Mouse (Mus musculus): ENCODE results near the gene 1300017J02Rik. TPM values are rescaled to one million over a fixed set of nuclear protein-coding genes. Genes with fewer than 3 reads are reported as not detected.
A peak's percentile ranks its signal among the peaks of the same experiment; 100 is the strongest.

1300017J02Rik gene
- polyA plus RNA-seq, 1 experiment from 2014 or later, result 3.4 TPM

DNA sequence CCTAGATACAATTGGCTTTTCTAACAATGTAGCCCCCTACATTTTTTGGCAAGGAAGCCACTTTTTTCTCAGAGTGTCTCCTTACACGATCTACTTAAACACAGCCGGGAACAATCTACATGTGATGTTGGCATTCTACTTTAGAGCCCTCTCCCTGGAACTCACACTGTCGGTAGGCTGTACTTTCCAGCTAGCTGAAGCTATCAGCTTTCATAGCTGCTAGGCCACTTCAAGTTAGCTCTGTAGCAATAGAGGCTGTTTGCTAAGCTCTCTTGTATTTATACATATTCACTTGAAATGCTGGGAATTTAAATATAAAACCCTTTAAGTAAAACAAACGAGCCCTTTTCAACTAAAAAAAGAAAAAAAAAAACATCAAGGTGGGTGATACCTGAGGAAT, 2.6 kb downstream of the 1300017J02Rik start:
- H3K9ac ChIP-seq, result no peak overlapping the region
- 81% methylated on average over 4 of the region's 4 CpGs for WGBS
- ATAC-seq (ENCODE audit: low FRiP score), result no peak
- H3K4me1 ChIP-seq, result peaks cover 13% of the 10 kb centered on the region
- no peak overlapping the region for H3K4me2 ChIP-seq (replicated peaks)
- no peak overlapping the region for H3K27ac ChIP-seq
- H3K36me3 ChIP-seq, result no peaks in the 10 kb centered on the region
- no peaks in the 10 kb centered on the region for H3K27me3 ChIP-seq
- no peak overlapping the region for H3K4me3 ChIP-seq
- no peaks in the 10 kb centered on the region for H3K9me3 ChIP-seq (replicated peaks)

- no peaks in the 10 kb centered on the region for H3K9me3 ChIP-seq (replicated peaks)
- no peak for ATAC-seq (ENCODE audit: low FRiP score)
- H3K36me3 ChIP-seq, result no peaks in the 10 kb centered on the region
- no peaks in the 10 kb centered on the region for H3K27me3 ChIP-seq
- no peak overlapping the region for H3K4me3 ChIP-seq
- no peak overlapping the region for H3K9ac ChIP-seq
- no peak overlapping the region for H3K27ac ChIP-seq
- no peak overlapping the region for H3K4me2 ChIP-seq (replicated peaks)
- WGBS, result 93% methylated on average over 8 of the region's 8 CpGs
- peaks cover 4% of the 10 kb centered on the region for H3K4me1 ChIP-seq
Observed at GRCm38 (mm10) chr9:103301086-103301485, 3.8 kb downstream of the 1300017J02Rik start.

- Histone ChIP-seq H3K27ac (no peak overlapping the region), H3K4me1 (no peaks in the 10 kb centered on the region), H3K4me2 (replicated peaks) (no peak overlapping the region), H3K9me3 (replicated peaks) (no peaks in the 10 kb centered on the region), H3K4me3 (no peak overlapping the region), H3K9ac (no peak overlapping the region), H3K27me3 (no peaks in the 10 kb centered on the region), H3K36me3 (no peaks in the 10 kb centered on the region)
- ATAC-seq (ENCODE audit: low FRiP score), result no peak
- 94% methylated on average over 2 of the region's 2 CpGs for WGBS
Observed at GRCm38 (mm10) chr9:103294507-103294906, 10.4 kb downstream of the 1300017J02Rik start.

DNA sequence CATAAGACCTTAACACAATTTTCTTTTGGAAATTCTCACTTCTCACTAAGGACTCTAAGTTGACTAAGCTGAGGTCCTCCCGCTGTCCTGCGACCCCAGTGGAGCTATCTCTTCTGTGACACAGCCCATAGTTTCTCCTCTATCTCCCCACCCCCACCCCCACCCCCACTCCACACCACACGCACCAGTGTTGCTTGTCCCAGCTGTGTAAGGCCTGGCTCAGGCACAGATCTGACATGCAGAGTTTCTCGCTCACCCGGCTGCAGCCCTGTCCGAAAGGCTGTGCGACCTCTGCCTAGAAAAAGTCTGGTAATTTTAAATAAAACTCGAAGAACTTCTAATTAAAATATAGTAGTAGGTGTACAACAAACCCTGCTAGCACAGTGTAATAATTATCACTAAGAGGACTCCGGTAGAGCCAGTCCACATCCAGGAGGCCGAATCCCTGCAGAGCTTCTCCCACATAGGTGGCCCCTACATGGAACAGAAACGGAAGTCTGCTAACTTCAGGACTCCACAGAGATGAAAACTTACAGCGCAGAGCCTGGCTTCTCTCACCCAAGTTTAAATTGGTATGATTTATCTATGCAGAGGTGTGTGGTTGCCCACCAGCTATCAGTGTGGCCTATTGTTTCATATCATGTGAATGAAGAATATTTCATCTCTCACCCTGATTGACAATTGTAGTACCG, 16.2 kb downstream of the 1300017J02Rik start:
- Histone ChIP-seq H3K4me2 (replicated peaks) (no peak overlapping the region), H3K27me3 (no peaks in the 10 kb centered on the region), H3K27ac (no peak overlapping the region), H3K9ac (no peak overlapping the region), H3K4me3 (no peak overlapping the region), H3K36me3 (no peaks in the 10 kb centered on the region), H3K9me3 (replicated peaks) (no peaks in the 10 kb centered on the region), H3K4me1 (no peaks in the 10 kb centered on the region)
- WGBS, result 88% methylated on average over 13 of the region's 13 CpGs
- ATAC-seq (ENCODE audit: low FRiP score), result no peak

- 89% methylated on average over 19 of the region's 19 CpGs for WGBS
- H3K27ac ChIP-seq, result no peak overlapping the region
- no peaks in the 10 kb centered on the region for H3K27me3 ChIP-seq
- no peak overlapping the region for H3K9ac ChIP-seq
- no peaks in the 10 kb centered on the region for H3K9me3 ChIP-seq (replicated peaks)
- no peak for ATAC-seq (ENCODE audit: low FRiP score)
- no peaks in the 10 kb centered on the region for H3K36me3 ChIP-seq
- no peak overlapping the region for H3K4me2 ChIP-seq (replicated peaks)
- H3K4me1 ChIP-seq, result no peaks in the 10 kb centered on the region
- no peak overlapping the region for H3K4me3 ChIP-seq
Observed at GRCm38 (mm10) chr9:103287840-103288488, 16.9 kb downstream of the 1300017J02Rik start.

DNA sequence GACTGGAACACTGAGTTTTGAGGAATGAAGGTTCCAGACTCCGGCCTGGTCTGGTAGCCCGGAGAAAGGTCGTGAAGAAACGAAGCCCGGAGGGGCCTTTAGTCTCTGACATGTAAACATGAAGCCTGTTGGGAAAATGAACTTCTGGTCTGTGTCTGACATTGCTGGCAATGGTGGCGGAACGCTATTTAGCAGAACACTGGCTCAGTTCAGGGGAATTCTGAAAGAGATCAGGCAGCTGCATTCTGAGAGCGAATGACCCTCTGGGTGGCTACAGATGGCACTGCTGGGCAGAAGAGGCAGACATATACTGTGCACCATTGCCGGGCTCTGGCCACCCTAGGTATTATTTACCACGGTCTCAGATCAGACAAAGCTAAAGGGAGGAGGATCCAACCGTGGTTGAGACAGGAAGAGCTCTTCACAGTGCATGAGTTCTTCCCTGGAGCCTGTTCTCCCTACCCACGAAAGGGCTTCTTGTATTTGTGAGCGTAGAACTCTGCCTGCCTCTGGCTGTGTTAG, 17.9 kb downstream of the 1300017J02Rik start:
- no peak overlapping the region for H3K4me3 ChIP-seq
- no peaks in the 10 kb centered on the region for H3K27me3 ChIP-seq
- 73% methylated on average over 13 of the region's 13 CpGs for WGBS
- no peak overlapping the region for H3K27ac ChIP-seq
- no peaks in the 10 kb centered on the region for H3K36me3 ChIP-seq
- H3K4me2 ChIP-seq (replicated peaks), result no peak overlapping the region
- no peaks in the 10 kb centered on the region for H3K9me3 ChIP-seq (replicated peaks)
- no peak overlapping the region for H3K9ac ChIP-seq
- no peak for ATAC-seq (ENCODE audit: low FRiP score)
- no peaks in the 10 kb centered on the region for H3K4me1 ChIP-seq

GRCm38 (mm10) chr9:103286396-103286795, 18.5 kb downstream of the 1300017J02Rik start:
- Histone ChIP-seq H3K4me2 (replicated peaks) (no peak overlapping the region), H3K36me3 (no peaks in the 10 kb centered on the region), H3K9me3 (replicated peaks) (no peaks in the 10 kb centered on the region), H3K4me3 (no peak overlapping the region), H3K4me1 (no peaks in the 10 kb centered on the region), H3K27ac (no peak overlapping the region), H3K27me3 (no peaks in the 10 kb centered on the region), H3K9ac (no peak overlapping the region)
- WGBS, result 59% methylated on average over 4 of the region's 4 CpGs
- no peak for ATAC-seq (ENCODE audit: low FRiP score)

GRCm38 (mm10) chr9:103276876-103277275, 28.0 kb downstream of the 1300017J02Rik start:
- Histone ChIP-seq H3K9me3 (replicated peaks) (no peaks in the 10 kb centered on the region), H3K4me2 (replicated peaks) (no peak overlapping the region), H3K9ac (no peak overlapping the region), H3K27ac (no peak overlapping the region), H3K4me3 (no peak overlapping the region), H3K4me1 (no peaks in the 10 kb centered on the region), H3K36me3 (no peaks in the 10 kb centered on the region), H3K27me3 (no peaks in the 10 kb centered on the region)
- 85% methylated on average over 6 of the region's 6 CpGs for WGBS
- no peak for ATAC-seq (ENCODE audit: low FRiP score)

GRCm38 (mm10) chr9:103275676-103276075, 29.2 kb downstream of the 1300017J02Rik start:
- H3K4me2 ChIP-seq (replicated peaks), result no peak overlapping the region

GRCm38 (mm10) chr9:103274819-103275218, 30.1 kb downstream of the 1300017J02Rik start:
- no peaks in the 10 kb centered on the region for H3K9me3 ChIP-seq (replicated peaks)
- H3K9ac ChIP-seq, result no peak overlapping the region
- 90% methylated on average over 8 of the region's 8 CpGs for WGBS
- H3K36me3 ChIP-seq, result no peaks in the 10 kb centered on the region
- no peak overlapping the region for H3K27ac ChIP-seq
- ATAC-seq (ENCODE audit: low FRiP score), result no peak
- no peak overlapping the region for H3K4me3 ChIP-seq
- H3K27me3 ChIP-seq, result no peaks in the 10 kb centered on the region
- no peak overlapping the region for H3K4me2 ChIP-seq (replicated peaks)
- 0 out of 2 replicates have a peak, but pooled peaks cover 3% of the 10 kb centered on the region for H3K4me1 ChIP-seq

More at GRCm38 (mm10) chr9:103275676-103276075, 29.2 kb downstream of the 1300017J02Rik start:
- H3K27ac ChIP-seq, result no peak overlapping the region
- WGBS, result 85% methylated on average over 1 of the region's 1 CpGs
- no peak for ATAC-seq (ENCODE audit: low FRiP score)
- H3K4me3 ChIP-seq, result no peak overlapping the region
- no peaks in the 10 kb centered on the region for H3K27me3 ChIP-seq
- no peak overlapping the region for H3K9ac ChIP-seq
- 0 out of 2 replicates have a peak, but pooled peaks cover 3% of the 10 kb centered on the region for H3K4me1 ChIP-seq
- H3K9me3 ChIP-seq (replicated peaks), result no peaks in the 10 kb centered on the region
- H3K36me3 ChIP-seq, result no peaks in the 10 kb centered on the region

DNA sequence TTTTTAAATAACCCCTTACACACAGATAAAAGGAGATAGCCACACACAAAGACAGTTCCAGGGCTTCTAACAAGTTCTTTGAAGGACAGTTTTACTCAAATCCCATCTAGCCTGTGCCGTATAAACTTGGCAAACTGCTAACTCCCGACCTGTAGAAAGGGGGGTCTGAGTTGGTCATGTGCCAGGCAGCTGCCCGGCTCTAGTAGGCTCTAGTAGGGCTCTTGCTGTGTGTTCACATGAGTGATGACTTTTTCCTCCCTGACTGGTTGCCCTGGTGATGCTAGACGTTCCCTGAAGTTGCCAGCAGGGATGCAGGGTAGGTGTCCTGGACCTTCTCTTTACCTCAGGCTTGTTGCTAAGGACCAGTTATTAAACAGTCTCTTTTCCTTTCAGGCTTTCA, 33.8 kb downstream of the 1300017J02Rik start:
- ATAC-seq (ENCODE audit: low FRiP score), result peak; percentile 64; the same call in 1 of the 2 replicates
- no peak overlapping the region for H3K4me2 ChIP-seq (replicated peaks)
- no peak overlapping the region for H3K9ac ChIP-seq
- H3K36me3 ChIP-seq, result no peaks in the 10 kb centered on the region
- H3K4me1 ChIP-seq, result 0 out of 2 replicates have a peak, but pooled peaks cover 3% of the 10 kb centered on the region
- H3K9me3 ChIP-seq (replicated peaks), result no peaks in the 10 kb centered on the region
- H3K4me3 ChIP-seq, result no peak overlapping the region
- H3K27me3 ChIP-seq, result no peaks in the 10 kb centered on the region
- 33% methylated on average over 4 of the region's 4 CpGs for WGBS
- H3K27ac ChIP-seq, result no peak overlapping the region

DNA sequence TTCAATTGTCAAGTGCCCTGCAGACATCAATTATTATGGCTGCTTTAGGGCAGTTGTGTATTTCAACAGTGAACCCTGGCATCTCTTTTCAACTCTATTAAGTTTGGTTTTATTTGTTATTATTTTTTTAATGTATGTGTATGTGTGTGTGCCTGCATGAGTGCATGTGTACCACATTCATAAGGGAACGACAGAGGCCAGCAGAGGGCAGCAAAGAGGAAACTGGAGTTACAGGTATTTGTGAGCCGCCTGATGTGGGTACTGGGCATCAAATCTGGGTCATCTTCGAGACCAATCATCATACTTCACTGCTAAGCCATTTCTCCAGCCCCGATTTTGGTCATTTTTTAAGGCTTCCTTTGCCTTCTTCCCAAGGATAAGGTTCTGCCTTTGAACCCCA, 39.1 kb downstream of the 1300017J02Rik start:
- 86% methylated on average over 4 of the region's 4 CpGs for WGBS
- no peak overlapping the region for H3K4me2 ChIP-seq (replicated peaks)
- H3K36me3 ChIP-seq, result no peaks in the 10 kb centered on the region
- no peaks in the 10 kb centered on the region for H3K9me3 ChIP-seq (replicated peaks)
- H3K4me3 ChIP-seq, result no peak overlapping the region
- no peak overlapping the region for H3K9ac ChIP-seq
- no peak for ATAC-seq (ENCODE audit: low FRiP score)
- no peaks in the 10 kb centered on the region for H3K4me1 ChIP-seq
- H3K27ac ChIP-seq, result no peak overlapping the region
- no peaks in the 10 kb centered on the region for H3K27me3 ChIP-seq

Measured in hindbrain, embryonic 12.5 days (tissue).